Mouse (Mus musculus): Measurements from ENCODE around the gene Gm42878. TPM values are rescaled to one million over a fixed set of nuclear protein-coding genes. Genes with fewer than 3 reads are reported as not detected.

Gene Gm42878
- polyA plus RNA-seq, 1 experiment from 2014 or later, result not detected

DNA sequence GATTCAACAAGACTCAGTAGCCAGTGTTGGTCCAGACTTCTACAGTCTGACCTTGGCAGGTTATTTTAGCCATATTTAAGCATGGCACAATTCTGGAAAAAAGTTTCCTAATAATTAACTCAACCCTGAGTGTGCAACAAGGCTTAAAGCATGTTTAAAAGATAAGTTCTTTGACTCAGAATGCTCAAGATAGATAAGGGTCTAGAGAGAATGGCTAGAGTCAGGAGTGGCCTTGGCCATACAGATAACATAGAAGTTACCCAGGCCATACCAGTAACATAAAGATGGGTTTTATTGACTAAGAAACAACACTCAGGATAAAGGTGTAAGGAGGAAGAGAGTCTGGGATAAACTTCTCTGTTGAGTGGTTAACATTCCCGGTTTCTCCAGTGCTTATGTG is 69.2 kb downstream of the Gm42878 start:
- no peak overlapping the region for H3K4me3 ChIP-seq
- WGBS, result 76% methylated on average over 1 of the region's 1 CpGs
- H3K4me1 ChIP-seq, result no peaks in the 10 kb centered on the region
- no peaks in the 10 kb centered on the region for H3K27me3 ChIP-seq
- no peak overlapping the region for H3K4me2 ChIP-seq
- ATAC-seq (ENCODE audit: insufficient number of reproducible peaks, insufficient read depth, low FRiP score, low TSS enrichment, low read depth), result no peak
- H3K9ac ChIP-seq, result no peak overlapping the region
- no peak overlapping the region for H3K27ac ChIP-seq
- no peaks in the 10 kb centered on the region for H3K36me3 ChIP-seq
- H3K9me3 ChIP-seq, result no peaks in the 10 kb centered on the region

GRCm38 (mm10) chr5:121474610-121475009 is 70.7 kb downstream of the Gm42878 start:
- Histone ChIP-seq H3K27ac (no peak overlapping the region), H3K9ac (no peak overlapping the region), H3K9me3 (no peaks in the 10 kb centered on the region), H3K4me1 (no peaks in the 10 kb centered on the region), H3K36me3 (no peaks in the 10 kb centered on the region), H3K4me3 (no peak overlapping the region), H3K27me3 (no peaks in the 10 kb centered on the region), H3K4me2 (no peak overlapping the region)
- ATAC-seq (ENCODE audit: insufficient number of reproducible peaks, insufficient read depth, low FRiP score, low TSS enrichment, low read depth), result no peak
- 70% methylated on average over 7 of the region's 7 CpGs for WGBS

DNA sequence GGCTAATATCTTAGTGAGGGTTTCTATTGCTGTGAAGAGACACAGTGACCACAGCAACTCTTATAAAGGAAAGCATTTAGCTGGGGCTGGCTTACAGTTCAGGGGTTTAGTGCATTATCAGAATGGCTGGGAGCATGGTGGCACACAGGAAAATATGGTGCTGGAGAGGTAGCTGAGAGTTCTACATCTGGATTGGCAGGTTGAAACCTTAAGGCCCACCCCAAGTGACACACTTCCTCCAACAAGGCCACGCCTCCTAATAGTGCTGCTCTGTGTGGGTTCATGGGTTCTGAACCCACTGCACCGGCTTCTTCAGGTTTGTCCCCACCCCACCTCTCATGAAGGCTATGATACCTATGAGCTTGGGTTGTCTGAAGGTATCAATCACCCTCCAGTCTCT is 72.9 kb downstream of the Gm42878 start:
- H3K27me3 ChIP-seq, result no peaks in the 10 kb centered on the region
- no peak overlapping the region for H3K9ac ChIP-seq
- H3K4me1 ChIP-seq, result no peaks in the 10 kb centered on the region
- 80% methylated on average over 2 of the region's 2 CpGs for WGBS
- H3K36me3 ChIP-seq, result no peaks in the 10 kb centered on the region
- H3K27ac ChIP-seq, result no peak overlapping the region
- H3K4me2 ChIP-seq, result no peak overlapping the region
- no peak overlapping the region for H3K4me3 ChIP-seq
- no peak for ATAC-seq (ENCODE audit: insufficient number of reproducible peaks, insufficient read depth, low FRiP score, low TSS enrichment, low read depth)
- no peaks in the 10 kb centered on the region for H3K9me3 ChIP-seq

- Histone ChIP-seq H3K36me3 (no peaks in the 10 kb centered on the region), H3K4me1 (no peaks in the 10 kb centered on the region), H3K9me3 (no peaks in the 10 kb centered on the region), H3K27ac (no peak overlapping the region), H3K4me3 (no peak overlapping the region), H3K27me3 (no peaks in the 10 kb centered on the region), H3K9ac (no peak overlapping the region), H3K4me2 (no peak overlapping the region)
- no peak for ATAC-seq (ENCODE audit: insufficient number of reproducible peaks, insufficient read depth, low FRiP score, low TSS enrichment, low read depth)
- WGBS, result 59% methylated on average over 3 of the region's 3 CpGs
These were observed 75.7 kb downstream of the Gm42878 start for GRCm38 (mm10) chr5:121469566-121469965.

Other genes with a start within 250 kb of the Gm42878 start
- gene Trafd1, start 159.8 kb downstream of the Gm42878 start, polyA plus RNA-seq (2015; fragmentation: Nextera tagmentation; extraction: Ambion mirVana), result 74.6 and 80.7 TPM in 2 replicates
- 39.2 and 40.8 TPM in 2 replicates for gene Naa25, start 147.5 kb downstream of the Gm42878 start, polyA plus RNA-seq (2015; fragmentation: Nextera tagmentation; extraction: Ambion mirVana)
- gene Tmem116, start 93.6 kb downstream of the Gm42878 start, polyA plus RNA-seq (2015; fragmentation: Nextera tagmentation; extraction: Ambion mirVana), result 1.3 TPM in 2 replicates
- gene Erp29, start 93.0 kb downstream of the Gm42878 start, polyA plus RNA-seq (2015; fragmentation: Nextera tagmentation; extraction: Ambion mirVana), result 160 TPM in 2 replicates
- gene Adam1b, start 42.0 kb downstream of the Gm42878 start, polyA plus RNA-seq (2015; fragmentation: Nextera tagmentation; extraction: Ambion mirVana), result not detected in 2 replicates
- gene Adam1a, start within 50 bp of the Gm42878 start, polyA plus RNA-seq (2015; fragmentation: Nextera tagmentation; extraction: Ambion mirVana), result 2.3 and 2.5 TPM in 2 replicates
- 49.4 and 55.2 TPM in 2 replicates for gene Mapkapk5, start 423 bp upstream of the Gm42878 start, polyA plus RNA-seq (2015; fragmentation: Nextera tagmentation; extraction: Ambion mirVana)
- gene Aldh2, start 48.3 kb upstream of the Gm42878 start, polyA plus RNA-seq (2015; fragmentation: Nextera tagmentation; extraction: Ambion mirVana), result 259 and 281 TPM in 2 replicates
- gene Acad12, start 73.5 kb upstream of the Gm42878 start, polyA plus RNA-seq (2015; fragmentation: Nextera tagmentation; extraction: Ambion mirVana), result 1.2 and 1.9 TPM in 2 replicates
- gene Acad10, start 115.0 kb upstream of the Gm42878 start, polyA plus RNA-seq (2015; fragmentation: Nextera tagmentation; extraction: Ambion mirVana), result 1.9 and 2.1 TPM in 2 replicates
- 44.5 and 44.7 TPM in 2 replicates for gene Brap, start 115.1 kb upstream of the Gm42878 start, polyA plus RNA-seq (2015; fragmentation: Nextera tagmentation; extraction: Ambion mirVana)
- gene Atxn2, start 165.9 kb upstream of the Gm42878 start, polyA plus RNA-seq (2015; fragmentation: Nextera tagmentation; extraction: Ambion mirVana), result 53.2 and 69.2 TPM in 2 replicates

Data from embryonic facial prominence, embryonic 13.5 days (tissue).